Mouse (Mus musculus) olfactory bulb, adult 2 months (tissue): ENCODE data around the gene Sh3pxd2a.

Experiments
- CTCF ChIP-seq: fragments of 200-500 bp; IDR thresholded peaks from 2 replicates; pipeline ENCODE4 v1.5.1; 2012; ENCODE audit warnings: low read depth, mild to moderate bottlenecking, low read length, moderate library complexity; ENCODE audit not compliant: insufficient read depth
- POLR2A ChIP-seq: fragments of 200-500 bp; IDR thresholded peaks from 2 replicates; pipeline ENCODE4 v1.6.1; 2012; ENCODE audit warnings: mild to moderate bottlenecking, low read depth, low read length, moderate library complexity; ENCODE audit not compliant: insufficient read depth

DNA sequence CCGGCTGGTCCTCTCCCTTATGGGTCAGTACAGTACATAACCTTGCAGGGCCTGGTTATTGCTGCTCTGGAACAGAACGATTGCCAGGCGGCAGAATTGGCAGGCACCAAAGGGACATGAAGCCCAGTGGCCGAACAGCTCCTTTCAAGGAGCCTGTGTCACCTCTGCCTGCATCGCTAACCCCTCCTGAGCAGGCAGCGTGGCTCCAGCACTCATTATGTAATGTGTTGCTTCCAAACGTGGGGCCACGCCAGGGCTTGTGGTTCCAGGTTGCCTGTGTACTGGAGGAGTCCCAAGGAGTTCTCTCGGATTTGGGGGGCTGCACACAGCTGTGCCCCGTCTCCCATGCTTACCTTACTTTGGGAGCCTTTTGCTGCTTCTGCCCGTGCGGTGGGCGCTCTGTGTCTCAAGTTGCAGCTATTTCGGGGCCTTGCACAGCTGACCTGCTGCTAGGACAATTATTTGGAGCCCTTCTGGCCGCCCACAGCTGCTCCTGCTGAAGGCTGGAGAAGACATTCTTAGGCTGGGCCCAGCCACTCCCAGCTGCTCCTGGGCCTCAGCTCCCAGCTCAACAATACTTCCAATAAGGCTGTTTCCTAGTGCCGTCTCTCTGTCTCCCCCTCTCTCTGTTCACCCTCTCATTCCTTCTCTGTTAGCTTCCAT lies 215.2 kb downstream of the Sh3pxd2a start:
- TF ChIP-seq POLR2A (no peak), CTCF (no peak)
